Mouse (Mus musculus): ENCODE results near the gene Dpp9. TPM values are rescaled to one million over a fixed set of nuclear protein-coding genes. Genes with fewer than 3 reads are reported as not detected.

The Dpp9 gene
- polyA plus RNA-seq, 1 experiment, result 37.1 TPM

DNA sequence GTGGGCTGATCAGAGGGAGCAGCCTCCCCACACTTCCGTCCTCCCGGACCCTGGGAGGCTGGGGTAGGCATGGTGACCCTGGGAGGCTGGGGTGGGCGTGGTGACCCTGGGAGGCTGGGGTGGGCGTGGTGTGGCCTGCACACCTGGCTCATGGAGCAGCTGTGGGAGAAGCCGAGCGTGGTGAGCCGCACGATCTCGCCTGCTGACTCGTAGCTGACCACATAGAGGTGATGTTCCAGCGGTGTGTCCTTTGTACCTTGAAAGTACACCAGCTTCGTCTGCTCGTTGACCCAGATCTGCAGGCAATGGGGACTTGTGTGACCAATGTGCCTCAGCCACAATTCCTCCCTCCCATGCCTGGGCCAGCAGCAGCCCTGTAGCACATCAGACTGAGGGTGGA is 23.9 kb downstream of the Dpp9 start:
- TF ChIP-seq TCF3 (IDR thresholded peaks at IDR 0.05; ENCODE audit: insufficient read length, low read depth), result no peak
- peak in 1 of 3 experiments; percentile 50 for TF ChIP-seq MYOG (IDR thresholded peaks at IDR 0.05; ENCODE audit: control insufficient read depth in 1 of 3, insufficient read depth in 1 of 3, insufficient read length in 2 of 3, low read depth in 2 of 3)
- H3ac ChIP-seq (ENCODE audit: control insufficient read depth, insufficient read length), result no peak overlapping the region
- no peaks in the 10 kb centered on the region for H3K27me3 ChIP-seq (ENCODE audit: control insufficient read depth, insufficient read depth, insufficient read length)
- no peaks in the 10 kb centered on the region for H3K79me2 ChIP-seq (ENCODE audit: control insufficient read depth, insufficient read depth)
- no peak overlapping the region for H3K4me2 ChIP-seq (ENCODE audit: low read depth)
- H3K4me3 ChIP-seq, result no peak overlapping the region
- peaks cover 8% of the 10 kb centered on the region for H3K36me3 ChIP-seq (ENCODE audit: control insufficient read depth, insufficient read depth)

DNA sequence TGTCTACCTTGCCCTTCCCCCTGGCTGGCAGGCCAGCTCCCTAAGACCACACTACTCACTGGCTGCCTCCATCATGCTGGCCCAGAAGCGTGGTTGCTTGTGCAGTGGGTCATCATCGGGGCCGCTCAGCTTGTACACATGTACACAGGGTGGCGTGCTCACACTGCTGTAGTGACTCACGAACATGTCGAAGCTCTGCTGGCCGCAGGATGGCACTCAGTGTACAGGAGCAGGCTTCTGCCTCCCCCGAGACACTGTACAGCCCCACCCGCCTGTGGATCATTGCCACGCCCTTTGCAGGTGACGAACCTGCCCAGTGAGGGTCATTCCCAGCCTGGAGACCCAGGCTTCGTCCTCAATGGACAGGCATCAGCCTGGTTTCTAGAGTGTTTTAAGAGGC is 24.3 kb downstream of the Dpp9 start:
- no peak for TF ChIP-seq MYOD1 (IDR thresholded peaks at IDR 0.05; ENCODE audit: control insufficient read depth in 1 of 3, insufficient read length in 2 of 3, low read depth in 2 of 3)
- no peak for TF ChIP-seq POLR2AphosphoS2 (IDR thresholded peaks at IDR 0.05; ENCODE audit: insufficient read length, low read depth)
- TF ChIP-seq TCF3 (IDR thresholded peaks at IDR 0.05; ENCODE audit: insufficient read length, low read depth), result no peak
- TF ChIP-seq SRF (IDR thresholded peaks at IDR 0.05; ENCODE audit: control insufficient read depth, insufficient read length, low read depth), result no peak
- TF ChIP-seq E2F4 (IDR thresholded peaks at IDR 0.05; ENCODE audit: insufficient read depth), result no peak
- TF ChIP-seq TCF12 (IDR thresholded peaks at IDR 0.05; ENCODE audit: insufficient read depth, poor library complexity, severe bottlenecking), result no peak
- TF ChIP-seq REST (IDR thresholded peaks at IDR 0.05; ENCODE audit: insufficient read depth, insufficient read length), result no peak
- no peak for TF ChIP-seq CEBPB (IDR thresholded peaks at IDR 0.05; ENCODE audit: insufficient read depth, poor library complexity, severe bottlenecking)
- TF ChIP-seq USF1 (IDR thresholded peaks at IDR 0.05; ENCODE audit: low read depth), result no peak
- TF ChIP-seq MAX (IDR thresholded peaks at IDR 0.05; ENCODE audit: low read depth), result no peak
- no peak for TF ChIP-seq POLR2A (IDR thresholded peaks at IDR 0.05; ENCODE audit: insufficient read length, low read depth)
- no peak for TF ChIP-seq MYOG (IDR thresholded peaks at IDR 0.05; ENCODE audit: control insufficient read depth in 1 of 3, insufficient read depth in 1 of 3, insufficient read length in 2 of 3, low read depth in 2 of 3)
- Histone ChIP-seq H3ac (ENCODE audit: control insufficient read depth, insufficient read length) (no peak overlapping the region), H3K27me3 (ENCODE audit: control insufficient read depth, insufficient read depth, insufficient read length) (no peaks in the 10 kb centered on the region), H3K79me2 (ENCODE audit: control insufficient read depth, insufficient read depth) (no peaks in the 10 kb centered on the region), H3K36me3 (ENCODE audit: control insufficient read depth, insufficient read depth) (peaks cover 8% of the 10 kb centered on the region), H3K4me3 (no peak overlapping the region), H3K4me2 (ENCODE audit: low read depth) (no peak overlapping the region)

DNA sequence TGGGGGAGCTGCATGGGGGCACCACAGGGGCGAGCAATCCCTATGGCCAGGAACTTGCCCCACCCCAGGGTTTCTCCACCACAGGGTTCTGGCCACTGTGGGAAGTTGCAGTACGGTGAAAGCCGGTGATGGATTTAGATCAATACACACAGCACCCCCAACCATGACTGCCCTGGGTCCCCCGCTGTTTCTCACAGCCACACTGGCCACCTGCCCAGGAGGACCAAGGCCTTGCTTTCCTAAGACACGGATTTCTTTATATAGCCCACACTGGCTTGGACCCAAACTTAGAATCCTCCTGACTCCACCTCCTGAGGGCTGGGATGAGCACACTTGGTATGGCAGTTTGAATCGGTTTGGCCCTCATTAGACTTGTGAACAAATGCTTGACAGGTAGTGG is 27.4 kb downstream of the Dpp9 start:
- no peak overlapping the region for H3K4me2 ChIP-seq (ENCODE audit: low read depth)
- no peak overlapping the region for H3ac ChIP-seq (ENCODE audit: control insufficient read depth, insufficient read length)
- no peaks in the 10 kb centered on the region for H3K27me3 ChIP-seq (ENCODE audit: control insufficient read depth, insufficient read depth, insufficient read length)
- H3K79me2 ChIP-seq (ENCODE audit: control insufficient read depth, insufficient read depth), result no peaks in the 10 kb centered on the region
- peaks cover 8% of the 10 kb centered on the region for H3K36me3 ChIP-seq (ENCODE audit: control insufficient read depth, insufficient read depth)
- no peak overlapping the region for H3K4me3 ChIP-seq
- no peak for TF ChIP-seq SRF (IDR thresholded peaks at IDR 0.05; ENCODE audit: control insufficient read depth, insufficient read length, low read depth)
- no peak for TF ChIP-seq E2F4 (IDR thresholded peaks at IDR 0.05; ENCODE audit: insufficient read depth)
- no peak for TF ChIP-seq POLR2AphosphoS2 (IDR thresholded peaks at IDR 0.05; ENCODE audit: insufficient read length, low read depth)
- no peak for TF ChIP-seq TCF3 (IDR thresholded peaks at IDR 0.05; ENCODE audit: insufficient read length, low read depth)
- TF ChIP-seq MYOG (IDR thresholded peaks at IDR 0.05; ENCODE audit: control insufficient read depth in 1 of 3, insufficient read depth in 1 of 3, insufficient read length in 2 of 3, low read depth in 2 of 3), result no peak
- no peak for TF ChIP-seq POLR2A (IDR thresholded peaks at IDR 0.05; ENCODE audit: insufficient read length, low read depth)
- TF ChIP-seq CEBPB (IDR thresholded peaks at IDR 0.05; ENCODE audit: insufficient read depth, poor library complexity, severe bottlenecking), result no peak
- TF ChIP-seq MAX (IDR thresholded peaks at IDR 0.05; ENCODE audit: low read depth), result no peak
- TF ChIP-seq MYOD1 (IDR thresholded peaks at IDR 0.05; ENCODE audit: control insufficient read depth in 1 of 3, insufficient read length in 2 of 3, low read depth in 2 of 3), result no peak
- no peak for TF ChIP-seq TCF12 (IDR thresholded peaks at IDR 0.05; ENCODE audit: insufficient read depth, poor library complexity, severe bottlenecking)
- TF ChIP-seq USF1 (IDR thresholded peaks at IDR 0.05; ENCODE audit: low read depth), result no peak
- no peak for TF ChIP-seq REST (IDR thresholded peaks at IDR 0.05; ENCODE audit: insufficient read depth, insufficient read length)

DNA sequence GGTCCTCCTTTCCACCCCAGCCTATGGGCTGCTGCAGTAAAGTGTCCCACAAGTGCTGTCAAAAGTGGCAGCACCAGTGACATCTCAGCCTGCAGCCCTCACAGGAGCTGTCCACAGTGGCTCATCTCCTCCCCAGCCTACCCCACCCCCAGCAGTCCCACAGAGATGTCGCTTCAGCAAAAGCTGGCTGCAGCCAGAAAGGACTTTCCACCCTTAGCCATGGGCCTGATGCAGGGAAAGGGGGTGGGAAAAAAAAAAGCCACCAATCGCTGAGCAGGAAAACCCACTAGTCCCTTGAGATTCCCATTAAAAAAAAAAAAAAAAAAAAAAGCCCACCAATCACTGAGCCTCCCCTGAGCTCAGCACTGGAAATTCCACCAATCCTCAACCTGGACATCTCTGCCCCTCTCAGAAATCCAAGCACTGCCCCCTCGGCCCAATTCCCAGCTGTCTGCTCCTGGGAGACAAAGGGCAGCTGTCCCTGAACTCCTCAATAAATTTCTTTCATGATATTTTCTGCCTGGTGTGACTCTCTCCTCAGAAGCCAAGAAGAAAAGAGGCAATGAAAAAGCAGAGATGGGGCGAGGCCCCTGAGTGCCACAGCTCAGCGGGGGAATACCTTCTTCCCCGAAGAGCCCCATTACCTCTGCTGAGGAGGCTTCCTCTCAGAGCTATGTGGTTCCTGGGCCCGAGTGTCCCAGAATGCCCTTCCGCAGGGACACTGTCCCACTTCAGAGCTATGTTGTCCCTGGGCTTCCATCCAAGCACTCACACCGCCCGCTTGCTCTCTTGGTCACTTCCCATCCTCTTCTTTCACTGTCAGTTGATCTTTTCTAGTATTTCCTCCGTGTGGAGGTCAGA is 33.2 kb downstream of the Dpp9 start:
- Histone ChIP-seq H3K27me3 (ENCODE audit: control insufficient read depth, insufficient read depth, insufficient read length) (no peaks in the 10 kb centered on the region), H3K36me3 (ENCODE audit: control insufficient read depth, insufficient read depth) (no peaks in the 10 kb centered on the region), H3ac (ENCODE audit: control insufficient read depth, insufficient read length) (no peak overlapping the region), H3K79me2 (ENCODE audit: control insufficient read depth, insufficient read depth) (peaks cover 17% of the 10 kb centered on the region), H3K4me3 (peak overlapping the region; percentile 86), H3K4me2 (ENCODE audit: low read depth) (peak overlapping the region; percentile 90)
- TF ChIP-seq MYOG (IDR thresholded peaks at IDR 0.05; ENCODE audit: control insufficient read depth in 1 of 3, insufficient read depth in 1 of 3, insufficient read length in 2 of 3, low read depth in 2 of 3) (peak in 2 of 3 experiments; percentile 28 to 48), POLR2AphosphoS2 (IDR thresholded peaks at IDR 0.05; ENCODE audit: insufficient read length, low read depth) (no peak), CEBPB (IDR thresholded peaks at IDR 0.05; ENCODE audit: insufficient read depth, poor library complexity, severe bottlenecking) (no peak), REST (IDR thresholded peaks at IDR 0.05; ENCODE audit: insufficient read depth, insufficient read length) (no peak), MYOD1 (IDR thresholded peaks at IDR 0.05; ENCODE audit: control insufficient read depth in 1 of 3, insufficient read length in 2 of 3, low read depth in 2 of 3) (peak in 2 of 3 experiments; percentile 61 to 63), TCF3 (IDR thresholded peaks at IDR 0.05; ENCODE audit: insufficient read length, low read depth) (no peak)

DNA sequence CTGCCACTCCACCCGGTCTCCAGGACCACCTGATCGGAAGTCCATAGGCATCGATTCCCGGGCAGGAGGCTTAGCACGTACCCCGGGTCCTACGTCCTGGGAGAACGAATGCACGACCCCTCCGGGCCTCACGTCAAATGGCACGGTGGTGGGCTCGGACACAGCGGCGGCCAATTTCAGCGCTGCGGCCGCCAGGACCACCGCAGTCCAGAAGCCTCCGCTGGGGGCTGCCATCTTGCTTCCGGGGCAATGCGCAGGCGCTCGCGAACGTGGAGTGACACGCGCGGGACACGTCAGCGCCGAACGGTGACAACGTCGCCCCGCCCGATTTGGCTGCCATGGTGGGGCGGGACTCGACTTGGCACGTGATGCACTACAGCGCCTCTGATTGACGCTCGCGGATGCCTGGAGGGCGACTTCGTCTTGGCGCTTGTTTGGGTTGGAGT is 35.0 kb downstream of the Dpp9 start, which contains the start of gene Mydgf:
TSS of gene Mydgf (minus strand) at position 263 of the 446 bp plus-strand sequence.
- Histone ChIP-seq H3K36me3 (ENCODE audit: control insufficient read depth, insufficient read depth) (no peaks in the 10 kb centered on the region), H3K4me2 (ENCODE audit: low read depth) (peak within 1 kb of the TSS; percentile 90), H3K4me3 (peak within 1 kb of the TSS; percentile 86), H3K79me2 (ENCODE audit: control insufficient read depth, insufficient read depth) (peaks cover 17% of the 10 kb centered on the region), H3ac (ENCODE audit: control insufficient read depth, insufficient read length) (peak within 1 kb of the TSS; percentile 76), H3K27me3 (ENCODE audit: control insufficient read depth, insufficient read depth, insufficient read length) (no peaks in the 10 kb centered on the region)
- TF ChIP-seq MAX (IDR thresholded peaks at IDR 0.05; ENCODE audit: low read depth) (no peak), POLR2AphosphoS2 (IDR thresholded peaks at IDR 0.05; ENCODE audit: insufficient read length, low read depth) (peak; percentile 64), POLR2A (IDR thresholded peaks at IDR 0.05; ENCODE audit: insufficient read length, low read depth) (peak; percentile 75), E2F4 (IDR thresholded peaks at IDR 0.05; ENCODE audit: insufficient read depth) (no peak), USF1 (IDR thresholded peaks at IDR 0.05; ENCODE audit: low read depth) (peak; percentile 97), MYOD1 (IDR thresholded peaks at IDR 0.05; ENCODE audit: control insufficient read depth in 1 of 3, insufficient read length in 2 of 3, low read depth in 2 of 3) (peak in 2 of 3 experiments; percentile 34 to 37), SRF (IDR thresholded peaks at IDR 0.05; ENCODE audit: control insufficient read depth, insufficient read length, low read depth) (peak; percentile 91), REST (IDR thresholded peaks at IDR 0.05; ENCODE audit: insufficient read depth, insufficient read length) (no peak)
